Mouse (Mus musculus) right cerebral cortex, postnatal 14 days (tissue): Measurements from ENCODE around the gene Ripor2.

Experiments
- DNase-seq: peaks from one replicate; pipeline ENCODE4 v3.0.0; 2022

The Ripor2 gene

GRCm38 (mm10) chr13:24649099-24649498, 67.1 kb downstream of the Ripor2 start:
- DNase-seq = no peak

- no peak for DNase-seq
Measured at GRCm38 (mm10) chr13:24651018-24651417, 69.0 kb downstream of the Ripor2 start.

GRCm38 (mm10) chr13:24654919-24655635, 73.1 kb downstream of the Ripor2 start:
- no peak for DNase-seq

- no peak for DNase-seq
Measured at GRCm38 (mm10) chr13:24656719-24657497, 74.9 kb downstream of the Ripor2 start.

GRCm38 (mm10) chr13:24666763-24667162, 84.8 kb downstream of the Ripor2 start:
- no peak for DNase-seq

- DNase-seq = no peak
Measured at GRCm38 (mm10) chr13:24668556-24668955, 86.6 kb downstream of the Ripor2 start.

GRCm38 (mm10) chr13:24670676-24671075, 88.7 kb downstream of the Ripor2 start:
- DNase-seq = no peak

GRCm38 (mm10) chr13:24679027-24679680, 97.2 kb downstream of the Ripor2 start:
- DNase-seq = peak; percentile 21

- no peak for DNase-seq
Measured at GRCm38 (mm10) chr13:24680951-24681350, 99.0 kb downstream of the Ripor2 start.

GRCm38 (mm10) chr13:24682346-24682745, 100.4 kb downstream of the Ripor2 start:
- DNase-seq = no peak

- no peak for DNase-seq
Measured at GRCm38 (mm10) chr13:24684503-24684902, 102.5 kb downstream of the Ripor2 start.

- no peak for DNase-seq
Measured at GRCm38 (mm10) chr13:24685846-24686245, 103.9 kb downstream of the Ripor2 start.

GRCm38 (mm10) chr13:24686705-24687665, 105.0 kb downstream of the Ripor2 start:
- DNase-seq = peak; percentile 71

- no peak for DNase-seq
Measured at GRCm38 (mm10) chr13:24693312-24693711, 111.3 kb downstream of the Ripor2 start.

- DNase-seq = no peak
Measured at GRCm38 (mm10) chr13:24698746-24699145, 116.8 kb downstream of the Ripor2 start.

GRCm38 (mm10) chr13:24702128-24702527, 120.1 kb downstream of the Ripor2 start:
- DNase-seq = no peak

- no peak for DNase-seq
Measured at GRCm38 (mm10) chr13:24709656-24710396, 127.8 kb downstream of the Ripor2 start.

- no peak for DNase-seq
Measured at GRCm38 (mm10) chr13:24710968-24711367, 129.0 kb downstream of the Ripor2 start.

- no peak for DNase-seq
Measured at GRCm38 (mm10) chr13:24712581-24713130, 130.7 kb downstream of the Ripor2 start.

GRCm38 (mm10) chr13:24713434-24714000, 131.5 kb downstream of the Ripor2 start:
- DNase-seq = peak; percentile 91

GRCm38 (mm10) chr13:24714360-24714885, 132.4 kb downstream of the Ripor2 start:
- DNase-seq = no peak
